Mouse (Mus musculus) cerebellum, adult 2 months (tissue): Measurements from ENCODE around the gene Krt12. TPM values are rescaled to one million over a fixed set of nuclear protein-coding genes. Genes with fewer than 3 reads are reported as not detected.

Experiments
- DNase-seq, 2 experiments: peaks; one replicate each; pipeline ENCODE4 v3.0.0; 2021
- H3K27ac ChIP-seq: fragments of 200-500 bp; 2 replicates; pipeline ENCODE4 v1.5.1; 2012; ENCODE audit warnings: low read length, control low read depth, inconsistent platforms; ENCODE audit not compliant: insufficient read depth
- H3K27me3 ChIP-seq: fragments of 200-500 bp; 2 replicates; pipeline ENCODE4 v1.6.1; 2012; ENCODE audit warnings: inconsistent platforms, mild to moderate bottlenecking, low read length, moderate library complexity; ENCODE audit not compliant: control insufficient read depth, insufficient read depth
- H3K4me1 ChIP-seq: fragments of 200-500 bp; 2 replicates; pipeline ENCODE4 v1.6.1; 2011; ENCODE audit warnings: low read length; ENCODE audit not compliant: control insufficient read depth, insufficient read depth
- H3K4me3 ChIP-seq: fragments of 200-500 bp; replicated peaks from 2 replicates; pipeline ENCODE3; 2011; ENCODE audit warnings: mild to moderate bottlenecking, low read depth, low read length, control low read depth; ENCODE audit not compliant: insufficient read depth
- CTCF ChIP-seq: fragments of 200-500 bp; IDR thresholded peaks from 2 replicates; pipeline ENCODE4 v1.5.1; 2011; ENCODE audit warnings: low read depth, mild to moderate bottlenecking, control low read depth, low read length, moderate library complexity, borderline replicate concordance; ENCODE audit not compliant: insufficient read depth
- POLR2A ChIP-seq: fragments of 200-500 bp; IDR thresholded peaks from 2 replicates; pipeline ENCODE4 v1.6.1; 2011; ENCODE audit warnings: low read length, control low read depth, borderline replicate concordance; ENCODE audit not compliant: insufficient read depth
- WGBS: fragments of 180-500 bp; shearing (Covaris S2); methylation state at CpG from one replicate; pipeline ENCODE4 v1.1.7; 2018; 5-methylcytosine and 5-hydroxymethylcytosine counted together
- polyA plus RNA-seq: library from polyadenylated mRNA; depleted of rRNA; stranded (reverse); fragments of >200 nt; gene quantifications from 2 replicates; pipeline ENCODE4 v1.2.3, GENCODE M21; 2012; rRNA removed

The Krt12 gene
- polyA plus RNA-seq, 1 experiment, result not detected

- 71% methylated on average over 13 of the region's 13 CpGs for WGBS
Measured at GRCm38 (mm10) chr11:99374803-99375202, 47.3 kb downstream of the Krt12 start, which contains the start of gene Krt28. Gene Krt28 (minus strand): TSS chr11:99374903.

GRCm38 (mm10) chr11:99369853-99370451 is 52.1 kb downstream of the Krt12 start:
- peak; percentile 50 to 73 for DNase-seq
- Histone ChIP-seq H3K4me3 (no peak overlapping the region), H3K27ac (no peak overlapping the region), H3K27me3 (no peaks in the 10 kb centered on the region), H3K4me1 (0 out of 2 replicates have a peak, but pooled peaks cover 4% of the 10 kb centered on the region)
- no peak for TF ChIP-seq CTCF
- TF ChIP-seq POLR2A, result no peak
- 50% methylated on average over 8 of the region's 8 CpGs for WGBS

More at GRCm38 (mm10) chr11:99374803-99375202, 47.3 kb downstream of the Krt12 start, which contains the start of gene Krt28:
- H3K27ac ChIP-seq, result no peak within 1 kb of the TSS
- H3K27me3 ChIP-seq, result no peaks in the 10 kb centered on the region
- DNase-seq, result no peak
- TF ChIP-seq CTCF (no peak), POLR2A (no peak)
- no peak within 1 kb of the TSS for H3K4me3 ChIP-seq
- H3K4me1 ChIP-seq, result 0 out of 2 replicates have a peak, but pooled peaks cover 2% of the 10 kb centered on the region

GRCm38 (mm10) chr11:99369229-99369628 is 52.8 kb downstream of the Krt12 start:
- Histone ChIP-seq H3K4me3 (no peak overlapping the region), H3K27ac (no peak overlapping the region), H3K27me3 (no peaks in the 10 kb centered on the region), H3K4me1 (0 out of 2 replicates have a peak, but pooled peaks cover 4% of the 10 kb centered on the region)
- no peak for TF ChIP-seq POLR2A
- TF ChIP-seq CTCF, result peak; percentile 30; the same call in 1 of the 2 replicates
- peak in 1 of 2 experiments; percentile 14 for DNase-seq
- WGBS, result 12% methylated on average over 3 of the region's 3 CpGs

- 0 out of 2 replicates have a peak, but pooled peaks cover 4% of the 10 kb centered on the region for H3K4me1 ChIP-seq
- no peak for TF ChIP-seq CTCF
- TF ChIP-seq POLR2A, result no peak
- H3K4me3 ChIP-seq, result no peak overlapping the region
- H3K27ac ChIP-seq, result no peak overlapping the region
- WGBS, result 34% methylated on average over 10 of the region's 10 CpGs
- no peaks in the 10 kb centered on the region for H3K27me3 ChIP-seq
- peak in 1 of 2 experiments; percentile 22 for DNase-seq
Measured at GRCm38 (mm10) chr11:99366791-99367190, 55.3 kb downstream of the Krt12 start.

Other genes starting within 250 kb of the Krt12 start
- gene Smarce1, start 191.2 kb downstream of the Krt12 start, polyA plus RNA-seq, result 63.3 and 67.1 TPM in 2 replicates
- 37.8 and 39.9 TPM in 2 replicates for gene Krt222, start 178.2 kb downstream of the Krt12 start, polyA plus RNA-seq
- gene Krt24, start 137.0 kb downstream of the Krt12 start, polyA plus RNA-seq, result 0.44 and 0.65 TPM in 2 replicates
- 7.0 and 7.2 TPM in 2 replicates for gene Krt25, start 99.3 kb downstream of the Krt12 start, polyA plus RNA-seq
- gene Krt26, start 84.3 kb downstream of the Krt12 start, polyA plus RNA-seq, result 0.14 and 0.15 TPM in 2 replicates
- not detected in 2 replicates for gene Krt27, start 71.2 kb downstream of the Krt12 start, polyA plus RNA-seq
- 2.5 and 2.6 TPM in 2 replicates for gene Krt28, start 47.4 kb downstream of the Krt12 start, polyA plus RNA-seq
- gene Krt10, start 32.9 kb downstream of the Krt12 start, polyA plus RNA-seq, result 11.9 and 12.6 TPM in 2 replicates
- not detected in 2 replicates for gene Krt20, start 15.9 kb upstream of the Krt12 start, polyA plus RNA-seq
- gene Krt23, start 70.9 kb upstream of the Krt12 start, polyA plus RNA-seq, result 0.06 and 0.08 TPM in 2 replicates
- not detected in 2 replicates for gene Krt39, start 99.1 kb upstream of the Krt12 start, polyA plus RNA-seq
- gene Krt40, start 120.9 kb upstream of the Krt12 start, polyA plus RNA-seq, result not detected in 2 replicates
- not detected in 2 replicates for gene Krtap3-3, start 128.6 kb upstream of the Krt12 start, polyA plus RNA-seq
- gene Krtap3-2, start 134.6 kb upstream of the Krt12 start, polyA plus RNA-seq, result not detected in 2 replicates
- not detected in 2 replicates for gene Gm11939, start 137.2 kb upstream of the Krt12 start, polyA plus RNA-seq
- not detected in 2 replicates for gene Krtap3-1, start 144.4 kb upstream of the Krt12 start, polyA plus RNA-seq
- gene Krtap1-5, start 158.8 kb upstream of the Krt12 start, polyA plus RNA-seq, result not detected in 2 replicates
- gene Krtap1-4, start 161.4 kb upstream of the Krt12 start, polyA plus RNA-seq, result not detected in 2 replicates
- gene Krtap1-3, start 169.1 kb upstream of the Krt12 start, polyA plus RNA-seq, result not detected in 2 replicates
- gene Krtap9-3, start 175.8 kb upstream of the Krt12 start, polyA plus RNA-seq, result not detected in 2 replicates
- not detected in 2 replicates for gene Gm11938, start 181.0 kb upstream of the Krt12 start, polyA plus RNA-seq
- not detected in 2 replicates for gene Gm11937, start 187.9 kb upstream of the Krt12 start, polyA plus RNA-seq
- not detected in 2 replicates for gene Krtap2-4, start 192.6 kb upstream of the Krt12 start, polyA plus RNA-seq
- gene Gm11562, start 198.2 kb upstream of the Krt12 start, polyA plus RNA-seq, result not detected in 2 replicates
- gene Krtap4-1, start 206.0 kb upstream of the Krt12 start, polyA plus RNA-seq, result not detected in 2 replicates
- gene Krtap4-2, start 212.8 kb upstream of the Krt12 start, polyA plus RNA-seq, result not detected in 2 replicates
- gene Krtap4-7, start 221.8 kb upstream of the Krt12 start, polyA plus RNA-seq, result not detected in 2 replicates
- gene Gm11555, start 228.0 kb upstream of the Krt12 start, polyA plus RNA-seq, result not detected in 2 replicates
- not detected in 2 replicates for gene Gm11563, start 236.7 kb upstream of the Krt12 start, polyA plus RNA-seq
- not detected in 2 replicates for gene Krtap4-6, start 243.7 kb upstream of the Krt12 start, polyA plus RNA-seq